Mouse (Mus musculus) embryo, embryonic 10 days (tissue): ENCODE measurements around the gene Chst11.
"Not testable (repeated sequence)": the region's sequence is repeated elsewhere in the genome, so short reads cannot be mapped to it uniquely, and the experiment has no call there.

Source experiments
- DNase-seq: peaks from one replicate; pipeline ENCODE4 v3.0.0-alpha.2; 2015; ENCODE audit warnings: low spot score

Gene Chst11

GRCm38 (mm10) chr10:83108946-83109345 is 123.6 kb downstream of the Chst11 start:
- no peak for DNase-seq

DNA sequence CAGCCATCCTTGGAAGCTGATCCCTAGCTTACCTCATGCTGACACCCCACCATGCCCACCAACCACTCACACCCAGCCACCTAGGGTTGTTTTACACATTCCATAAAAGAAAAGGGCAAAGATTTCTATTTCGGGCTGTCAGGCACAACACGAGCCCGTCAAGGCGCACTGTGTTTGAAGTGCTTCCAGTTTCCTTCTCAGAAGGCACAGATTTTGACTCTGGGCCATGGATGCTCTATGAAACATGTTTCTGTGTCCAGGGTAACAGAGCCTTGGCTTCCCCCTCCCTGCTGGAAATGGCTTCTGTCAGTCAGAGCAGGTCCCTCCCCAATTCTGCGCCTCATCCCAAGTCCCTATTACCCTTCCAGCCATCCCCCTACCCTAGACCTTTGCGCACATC is 125.7 kb downstream of the Chst11 start:
- no peak for DNase-seq

DNA sequence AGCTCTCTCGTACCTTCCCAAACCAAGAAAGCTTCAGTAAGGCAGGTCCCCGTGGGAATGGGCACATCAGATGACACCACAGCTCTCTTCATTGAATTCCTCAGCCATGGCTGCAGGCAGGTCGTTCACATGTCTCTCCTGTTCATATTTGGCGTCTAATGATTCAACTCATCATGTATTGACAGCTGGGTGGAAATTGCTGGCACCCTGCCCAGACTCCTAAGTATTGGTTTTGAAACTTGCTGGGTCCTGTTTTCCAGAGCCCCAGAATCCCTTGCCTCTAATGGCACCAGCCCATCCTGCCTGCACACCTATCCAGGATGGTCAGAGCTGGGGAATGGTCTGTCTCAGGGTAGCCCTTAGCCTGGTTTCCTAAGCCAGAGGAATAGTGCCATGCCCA is 127.0 kb downstream of the Chst11 start:
- DNase-seq, result no peak

DNA sequence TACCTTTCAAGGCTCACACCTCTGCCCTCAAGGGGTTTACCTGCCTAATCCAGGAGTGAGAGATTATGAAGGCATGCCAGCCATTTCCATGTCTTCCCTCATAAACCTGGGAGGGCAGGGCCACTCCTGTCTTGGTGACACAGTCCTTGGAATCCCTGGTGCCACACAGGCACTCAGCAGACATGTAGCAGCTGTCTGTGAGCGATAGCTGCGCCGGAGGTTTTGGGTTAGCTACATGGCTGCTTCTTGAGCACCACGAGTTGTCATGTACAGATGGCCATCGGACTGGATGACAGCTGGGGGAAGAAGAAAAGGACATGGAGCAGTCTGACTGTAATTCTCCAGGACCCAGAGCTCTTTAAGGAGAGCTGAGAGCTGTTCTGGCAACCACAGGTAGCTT is 129.3 kb downstream of the Chst11 start:
- no peak for DNase-seq

DNA sequence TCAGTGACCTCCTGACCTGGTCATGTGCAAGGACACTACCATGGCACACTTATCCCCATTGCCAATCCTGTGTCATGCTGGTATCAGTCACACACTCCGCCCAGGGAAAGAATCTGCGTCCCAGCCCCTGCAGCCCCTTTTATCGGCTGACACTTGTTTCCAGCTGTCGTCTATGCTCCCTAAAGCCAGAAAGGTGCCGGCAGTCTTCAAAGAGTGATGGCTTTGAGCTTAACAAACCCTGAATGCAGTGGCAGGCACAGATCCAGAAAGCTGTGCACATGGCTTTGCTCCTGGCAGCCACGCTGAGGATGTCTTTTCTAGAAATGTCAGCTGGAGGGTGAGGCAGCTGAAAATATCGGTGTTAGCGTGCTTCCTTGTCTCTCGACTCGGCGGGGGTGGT is 131.6 kb downstream of the Chst11 start:
- DNase-seq, result no peak

GRCm38 (mm10) chr10:83117851-83118250 is 132.6 kb downstream of the Chst11 start:
- no peak for DNase-seq

DNA sequence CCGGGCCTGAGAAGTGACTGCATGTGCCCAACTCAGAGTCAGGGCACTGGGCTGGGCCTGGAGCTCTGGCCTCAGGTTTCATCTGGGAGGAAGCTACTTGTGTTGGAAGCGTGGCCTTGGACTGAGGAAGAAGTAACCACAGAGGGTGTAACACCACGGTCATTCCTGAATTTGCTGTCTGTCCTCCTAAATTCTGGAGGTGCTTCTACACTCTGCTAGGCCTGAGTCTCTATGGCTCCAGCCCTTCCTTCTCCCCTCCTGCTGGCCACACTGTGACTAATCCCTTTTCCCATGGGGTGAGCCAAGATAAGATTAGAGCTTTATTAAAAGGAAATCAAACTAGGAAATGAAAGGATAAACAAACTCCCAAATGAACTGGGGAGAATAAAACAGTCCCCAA is 133.3 kb downstream of the Chst11 start:
- no peak for DNase-seq

GRCm38 (mm10) chr10:83119016-83119415 is 133.7 kb downstream of the Chst11 start:
- no peak for DNase-seq

- not testable (repeated sequence) for DNase-seq
These were observed 134.2 kb downstream of the Chst11 start for GRCm38 (mm10) chr10:83119461-83119860.

DNA sequence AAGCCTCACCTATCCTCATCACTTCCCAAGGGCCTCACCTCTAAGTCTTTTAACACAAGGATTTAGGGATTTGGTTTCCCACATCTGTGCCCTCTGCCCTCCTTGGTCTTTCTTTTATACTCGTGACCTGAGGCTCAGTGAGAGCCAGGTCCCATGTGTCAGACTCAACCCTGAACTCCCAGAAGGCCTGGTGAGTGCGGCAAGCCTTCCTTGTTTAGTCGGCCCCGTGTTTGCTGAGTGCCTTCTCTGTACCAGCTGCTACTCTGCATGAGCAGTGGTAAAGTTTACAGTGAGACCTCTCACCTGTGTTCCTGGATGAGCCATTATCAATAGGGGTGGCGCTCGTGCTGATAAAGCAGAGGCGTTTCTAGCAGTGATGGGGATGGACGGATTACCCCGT is 134.6 kb downstream of the Chst11 start:
- DNase-seq, result no peak

GRCm38 (mm10) chr10:83120938-83121337 is 135.6 kb downstream of the Chst11 start:
- no peak for DNase-seq

DNA sequence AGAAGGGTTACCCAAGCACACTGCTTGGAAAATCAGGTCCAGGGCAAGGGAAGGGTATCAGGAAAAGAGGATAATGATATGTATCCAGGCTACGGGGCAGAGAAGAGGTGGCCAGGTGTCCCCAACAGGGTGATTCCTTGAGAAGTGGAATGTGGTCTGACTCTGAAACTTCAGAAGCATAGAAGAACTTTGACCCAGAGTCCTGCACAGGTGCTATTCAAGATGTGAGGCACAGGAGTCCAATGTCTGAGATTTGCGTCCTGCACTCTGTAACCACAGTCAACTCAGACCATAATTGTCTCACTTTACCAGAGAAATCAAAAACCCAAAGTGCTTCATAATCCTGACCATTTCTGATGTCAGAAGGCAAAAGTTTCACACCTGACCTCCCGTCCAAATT is 139.3 kb downstream of the Chst11 start:
- no peak for DNase-seq

DNA sequence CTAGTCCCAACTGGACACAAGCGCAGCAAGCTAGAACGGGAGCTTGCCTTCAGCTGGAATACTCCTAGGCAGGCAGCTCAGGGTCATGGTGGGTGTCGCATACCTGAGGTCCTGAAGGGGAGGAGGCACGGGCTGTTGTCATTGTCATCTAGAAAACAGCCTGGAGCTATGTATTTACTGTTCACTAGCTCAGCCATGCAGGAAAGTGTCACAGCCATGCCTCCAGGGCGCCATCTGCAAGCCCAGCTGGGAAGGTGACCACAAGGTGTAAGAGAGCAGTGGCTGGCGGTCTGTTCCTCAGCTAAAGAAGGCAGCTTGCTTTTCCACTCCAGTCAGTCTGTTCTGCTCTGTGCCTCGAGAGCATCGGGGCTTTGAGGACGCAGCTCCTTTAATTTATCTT is 141.1 kb downstream of the Chst11 start:
- peak; percentile 39 for DNase-seq

DNA sequence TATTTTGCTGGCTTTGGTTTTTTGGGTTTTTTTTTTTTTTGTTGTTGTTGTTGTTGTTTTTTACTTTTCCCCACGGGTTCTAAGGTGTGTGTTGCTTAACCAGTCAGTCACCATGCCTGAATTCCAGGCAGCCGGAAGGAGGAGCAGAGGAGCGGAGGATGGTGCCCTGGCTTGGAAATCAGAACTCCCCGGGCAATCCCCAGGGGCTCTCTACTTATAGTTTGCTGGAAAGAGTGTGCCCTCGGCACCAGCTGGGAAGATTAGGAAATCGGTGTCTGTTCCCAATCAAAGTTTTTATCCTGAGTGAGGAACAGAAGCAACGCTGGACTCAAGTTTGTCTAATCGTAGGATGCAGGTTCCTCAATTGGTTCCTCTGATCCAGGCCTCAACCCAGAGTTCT is 143.1 kb downstream of the Chst11 start:
- no peak for DNase-seq

GRCm38 (mm10) chr10:83129624-83130218 is 144.4 kb downstream of the Chst11 start:
- no peak for DNase-seq

GRCm38 (mm10) chr10:83130611-83131010 is 145.3 kb downstream of the Chst11 start:
- no peak for DNase-seq

- no peak for DNase-seq
These were observed 146.6 kb downstream of the Chst11 start for GRCm38 (mm10) chr10:83131884-83132283.

GRCm38 (mm10) chr10:83133866-83134570 is 148.7 kb downstream of the Chst11 start:
- peak; percentile 30 for DNase-seq

DNA sequence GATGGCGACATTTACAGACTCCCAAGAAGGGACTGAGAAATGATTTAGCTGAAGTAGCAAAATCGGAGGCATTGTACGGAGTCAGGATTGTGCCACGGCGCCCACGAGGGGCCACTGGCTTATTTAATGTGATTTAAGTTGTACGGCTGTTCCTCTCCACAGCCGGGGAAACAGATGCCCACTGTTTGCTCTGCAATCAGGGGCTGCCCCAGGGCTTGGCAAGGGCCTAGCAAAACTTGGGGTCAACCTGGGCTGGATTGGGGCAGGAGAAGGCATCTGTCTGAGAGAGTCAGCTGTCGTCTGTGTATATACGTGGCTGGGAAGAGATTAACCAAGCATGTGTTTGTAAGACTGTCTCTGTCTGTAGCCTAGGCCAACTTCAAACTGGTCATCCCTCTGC is 149.6 kb downstream of the Chst11 start:
- no peak for DNase-seq

- no peak for DNase-seq
These were observed 150.7 kb downstream of the Chst11 start for GRCm38 (mm10) chr10:83135963-83136362.

DNA sequence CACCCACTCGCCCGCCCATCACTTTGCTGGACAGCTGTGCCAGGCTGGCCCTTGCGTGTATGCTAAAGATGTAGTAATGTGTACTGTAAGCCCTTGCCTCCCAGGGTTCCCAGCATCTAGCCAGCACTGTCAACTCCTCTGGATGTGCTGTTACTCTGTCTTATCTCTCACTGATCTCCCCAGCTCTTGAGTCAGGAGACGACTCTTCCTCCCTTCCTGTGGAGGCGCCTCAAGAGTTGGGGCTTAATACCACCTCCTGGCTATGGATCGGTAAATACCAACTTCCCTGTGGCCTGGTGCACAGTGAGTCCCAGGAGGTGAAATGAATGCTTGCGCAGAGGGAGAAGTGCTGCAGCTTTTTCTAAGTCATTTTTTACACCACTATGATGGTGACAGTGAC is 151.8 kb downstream of the Chst11 start:
- DNase-seq, result no peak

DNA sequence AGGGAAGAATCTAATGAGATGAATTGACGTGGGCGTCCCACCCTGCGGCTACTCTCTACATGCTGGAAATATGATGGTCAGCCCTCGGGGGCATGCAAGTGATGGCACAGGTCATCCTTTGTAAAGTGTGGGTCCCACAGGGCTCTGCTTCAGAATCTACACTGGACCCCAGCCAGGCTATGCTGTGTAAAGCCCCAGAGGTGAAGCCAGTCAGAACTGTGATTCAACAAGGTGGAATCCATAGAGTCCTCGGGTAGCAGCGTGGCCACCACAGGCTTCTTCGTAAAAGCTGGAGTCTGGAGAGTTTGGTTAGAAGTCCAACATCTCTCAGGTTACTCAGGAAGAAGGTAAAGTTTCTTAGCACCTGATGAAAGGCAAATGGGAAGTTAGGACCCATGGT is 154.0 kb downstream of the Chst11 start:
- DNase-seq, result no peak

GRCm38 (mm10) chr10:83140258-83140936 is 155.1 kb downstream of the Chst11 start:
- no peak for DNase-seq
